Mouse (Mus musculus) neural tube, embryonic 11.5 days (tissue): ENCODE data around the gene Glt1d1. TPM values are rescaled to one million over a fixed set of nuclear protein-coding genes. Genes with fewer than 3 reads are reported as not detected.
A peak's percentile ranks its signal among the peaks of the same experiment; 100 is the strongest.

Source experiments
- ATAC-seq: fragments of 200-750 bp; cut with Nextera tagmentation; 2 replicates; pipeline ENCODE4 v1.8.0; 2017; ENCODE audit warnings: moderate number of reproducible peaks, mild to moderate bottlenecking, moderate TSS enrichment, moderate library complexity; ENCODE audit not compliant: insufficient read depth, low FRiP score, low TSS enrichment
- DNase-seq: peaks from one replicate; pipeline ENCODE4 v3.0.0-alpha.2; 2015; ENCODE audit warnings: low spot score
- H3K27ac ChIP-seq: fragments of 300-500 bp; sonication (generic); 2 replicates; pipeline ENCODE4 v1.5.1; 2014; ENCODE audit warnings: low read depth, mild to moderate bottlenecking, low read length
- H3K27me3 ChIP-seq: fragments of 300-500 bp; sonication (generic); 2 replicates; pipeline ENCODE4 v1.6.1; 2014; ENCODE audit warnings: mild to moderate bottlenecking, low read length, mixed read lengths; ENCODE audit not compliant: control insufficient read depth, insufficient read depth
- H3K36me3 ChIP-seq: fragments of 300-500 bp; sonication (generic); 2 replicates; pipeline ENCODE4 v1.6.1; 2014; ENCODE audit warnings: mild to moderate bottlenecking, low read length, moderate library complexity, mixed read lengths; ENCODE audit not compliant: control insufficient read depth, insufficient read depth
- H3K4me1 ChIP-seq: fragments of 300-500 bp; sonication (generic); 2 replicates; pipeline ENCODE4 v1.6.1; 2014; ENCODE audit warnings: low read length, mixed read lengths; ENCODE audit not compliant: control insufficient read depth, insufficient read depth
- H3K4me2 ChIP-seq: fragments of 300-500 bp; sonication (generic); 2 replicates; pipeline ENCODE4 v1.6.1; 2014; ENCODE audit warnings: low read depth, mild to moderate bottlenecking, moderate library complexity
- H3K4me3 ChIP-seq: fragments of 300-500 bp; sonication (generic); 2 replicates; pipeline ENCODE4 v1.5.1; 2014; ENCODE audit warnings: low read depth, low read length
- H3K9ac ChIP-seq: fragments of 300-500 bp; sonication (generic); 2 replicates; pipeline ENCODE4 v1.6.1; 2014; ENCODE audit warnings: mild to moderate bottlenecking, low read length
- H3K9me3 ChIP-seq: fragments of 300-500 bp; sonication (generic); 2 replicates; pipeline ENCODE4 v1.6.1; 2016; ENCODE audit warnings: low read length; ENCODE audit not compliant: control insufficient read depth
- WGBS: fragments of 180-500 bp; shearing (Covaris S2); extraction: QIAGEN DNeasy Blood & Tissue Kit; methylation state at CpG from one replicate; pipeline ENCODE4 v1.1.7; 2014; 5-methylcytosine and 5-hydroxymethylcytosine counted together
- polyA plus RNA-seq: library from polyadenylated mRNA; unstranded; fragments of >200 nt; fragmentation: Nextera tagmentation; extraction: Ambion mirVana; gene quantifications from 2 replicates; pipeline ENCODE4 v1.2.1, GENCODE M21; 2014

The Glt1d1 gene
- 0.89 and 1.1 TPM in 2 replicates for polyA plus RNA-seq

- Histone ChIP-seq H3K27ac (no peak within 1 kb of the TSS), H3K9me3 (no peaks in the 10 kb centered on the region), H3K4me1 (no peaks in the 10 kb centered on the region), H3K27me3 (no peaks in the 10 kb centered on the region), H3K4me3 (peak within 1 kb of the TSS; percentile 47), H3K36me3 (no peaks in the 10 kb centered on the region), H3K9ac (peak within 1 kb of the TSS; percentile 73), H3K4me2 (peak within 1 kb of the TSS; percentile 91)
- ATAC-seq (peak; percentile 77), DNase-seq (peak; percentile 63)
- WGBS, result 1% methylated on average over 59 of the region's 62 CpGs
Measured at GRCm38 (mm10) chr5:127632167-127633145, at the start of gene Glt1d1, which contains the start of gene Slc15a4. Gene Glt1d1, plus strand, starts transcription at chr5:127632262. Gene Slc15a4, minus strand, starts transcription at chr5:127632897.

GRCm38 (mm10) chr5:127583658-127584057 is 48.4 kb upstream of the Glt1d1 start:
- ATAC-seq, result no peak
- no peak for DNase-seq
- no peaks in the 10 kb centered on the region; the same call in 1 of the 2 replicates for H3K36me3 ChIP-seq
- no peak overlapping the region for H3K9ac ChIP-seq
- H3K4me1 ChIP-seq, result no peaks in the 10 kb centered on the region
- no peak overlapping the region for H3K4me2 ChIP-seq
- H3K27me3 ChIP-seq, result no peaks in the 10 kb centered on the region
- H3K9me3 ChIP-seq, result no peaks in the 10 kb centered on the region
- WGBS, result 86% methylated on average over 8 of the region's 8 CpGs
- H3K4me3 ChIP-seq, result no peak overlapping the region
- H3K27ac ChIP-seq, result no peak overlapping the region

GRCm38 (mm10) chr5:127587854-127588253 is 44.2 kb upstream of the Glt1d1 start:
- DNase-seq, result no peak
- 62% methylated on average over 6 of the region's 6 CpGs for whole genome bisulfite sequencing

GRCm38 (mm10) chr5:127592406-127592805 is 39.7 kb upstream of the Glt1d1 start:
- H3K27ac ChIP-seq, result no peak overlapping the region
- H3K4me2 ChIP-seq, result no peak overlapping the region
- no peak overlapping the region for H3K4me3 ChIP-seq
- peaks cover 11% of the 10 kb centered on the region for H3K36me3 ChIP-seq
- no peaks in the 10 kb centered on the region for H3K27me3 ChIP-seq
- no peak for ATAC-seq
- H3K9me3 ChIP-seq, result no peaks in the 10 kb centered on the region
- no peak overlapping the region for H3K9ac ChIP-seq
- DNase-seq, result no peak
- H3K4me1 ChIP-seq, result no peaks in the 10 kb centered on the region
- 61% methylated on average over 5 of the region's 5 CpGs for WGBS

More at GRCm38 (mm10) chr5:127587854-127588253, 44.2 kb upstream of the Glt1d1 start:
- Histone ChIP-seq H3K27ac (no peak overlapping the region), H3K4me1 (no peaks in the 10 kb centered on the region), H3K4me2 (no peak overlapping the region), H3K36me3 (no peaks in the 10 kb centered on the region; the same call in 1 of the 2 replicates), H3K9ac (no peak overlapping the region), H3K9me3 (no peaks in the 10 kb centered on the region), H3K4me3 (no peak overlapping the region), H3K27me3 (no peaks in the 10 kb centered on the region)
- ATAC-seq, result no peak

- 81% methylated on average over 6 of the region's 6 CpGs for WGBS
- Histone ChIP-seq H3K9ac (no peak overlapping the region), H3K27me3 (no peaks in the 10 kb centered on the region), H3K27ac (no peak overlapping the region), H3K4me2 (no peak overlapping the region), H3K36me3 (peaks cover 13% of the 10 kb centered on the region), H3K4me3 (no peak overlapping the region), H3K9me3 (no peaks in the 10 kb centered on the region), H3K4me1 (no peaks in the 10 kb centered on the region)
- ATAC-seq, result no peak
- DNase-seq, result no peak
Measured at GRCm38 (mm10) chr5:127592854-127593253, 39.2 kb upstream of the Glt1d1 start.

GRCm38 (mm10) chr5:127595676-127596075 is 36.4 kb upstream of the Glt1d1 start:
- H3K4me3 ChIP-seq, result no peak overlapping the region
- H3K27me3 ChIP-seq, result no peaks in the 10 kb centered on the region
- H3K36me3 ChIP-seq, result peaks cover 19% of the 10 kb centered on the region
- no peaks in the 10 kb centered on the region for H3K9me3 ChIP-seq
- ATAC-seq, result no peak
- 90% methylated on average over 3 of the region's 3 CpGs for WGBS
- no peaks in the 10 kb centered on the region for H3K4me1 ChIP-seq
- no peak overlapping the region for H3K27ac ChIP-seq
- no peak overlapping the region for H3K4me2 ChIP-seq
- DNase-seq, result no peak
- no peak overlapping the region for H3K9ac ChIP-seq

GRCm38 (mm10) chr5:127596862-127597261 is 35.2 kb upstream of the Glt1d1 start:
- no peaks in the 10 kb centered on the region for H3K9me3 ChIP-seq
- DNase-seq (no peak), ATAC-seq (no peak)
- WGBS, result 96% methylated on average over 7 of the region's 7 CpGs
- no peak overlapping the region for H3K4me2 ChIP-seq
- no peak overlapping the region for H3K9ac ChIP-seq
- peaks cover 19% of the 10 kb centered on the region for H3K36me3 ChIP-seq
- no peak overlapping the region for H3K27ac ChIP-seq
- no peaks in the 10 kb centered on the region for H3K4me1 ChIP-seq
- H3K4me3 ChIP-seq, result no peak overlapping the region
- no peaks in the 10 kb centered on the region for H3K27me3 ChIP-seq

- ATAC-seq (no peak), DNase-seq (no peak)
- Histone ChIP-seq H3K27me3 (no peaks in the 10 kb centered on the region), H3K9me3 (no peaks in the 10 kb centered on the region), H3K4me3 (no peak overlapping the region), H3K9ac (no peak overlapping the region), H3K27ac (no peak overlapping the region), H3K4me1 (no peaks in the 10 kb centered on the region), H3K4me2 (no peak overlapping the region), H3K36me3 (peaks cover 16% of the 10 kb centered on the region)
- 91% methylated on average over 5 of the region's 5 CpGs for WGBS
Measured at GRCm38 (mm10) chr5:127602996-127603395, 29.1 kb upstream of the Glt1d1 start.

GRCm38 (mm10) chr5:127607507-127607906 is 24.6 kb upstream of the Glt1d1 start:
- no peak overlapping the region for H3K4me3 ChIP-seq
- H3K27ac ChIP-seq, result no peak overlapping the region
- peaks cover 11% of the 10 kb centered on the region; the same call in 1 of the 2 replicates for H3K36me3 ChIP-seq
- no peaks in the 10 kb centered on the region for H3K27me3 ChIP-seq
- ATAC-seq (no peak), DNase-seq (no peak)
- no peaks in the 10 kb centered on the region for H3K9me3 ChIP-seq
- H3K4me1 ChIP-seq, result no peaks in the 10 kb centered on the region
- no peak overlapping the region for H3K9ac ChIP-seq
- 90% methylated on average over 2 of the region's 2 CpGs for WGBS
- no peak overlapping the region for H3K4me2 ChIP-seq
